Comparison of ENCODE assay signal across 25 mouse cellular contexts in the genomic region with DNA sequence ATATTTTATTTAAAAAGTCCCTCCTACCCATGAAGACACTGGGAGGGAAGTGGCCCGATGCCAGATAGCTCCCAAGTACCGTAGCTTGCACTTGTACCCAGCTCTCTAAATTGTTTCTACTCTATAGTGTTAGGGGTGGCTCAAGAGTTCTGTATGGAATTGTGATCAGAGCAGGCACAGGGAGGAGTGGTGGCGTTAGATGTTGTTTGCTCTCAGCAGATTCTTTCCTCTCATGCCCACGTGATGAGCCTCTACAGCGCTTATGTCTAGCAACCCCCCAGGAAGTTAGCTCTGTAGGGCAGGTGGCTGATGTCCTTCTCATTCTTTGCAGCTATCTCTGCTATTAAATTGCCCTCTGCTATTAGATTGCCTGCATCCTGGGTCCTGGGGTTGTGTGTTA.
A peak's percentile ranks its signal among the peaks of the same experiment; 100 is the strongest.
DNase-seq lines count a peak whose midpoint lies in the region; ATAC-seq lines count a peak whose summit lies in the region.
"Had no signal": no experiment of that assay in that cellular context is flagged by ENCODE, and none has a peak within 500 bp of the region (broad histone marks: within the 10 kb centered on the region; RNA-seq: fewer than 3 reads in every experiment).

No protein-coding gene starts in this region.

- no peaks in the 10 kb centered on the region for H3K9me3 ChIP-seq in heart, embryonic 12.5 days (replicated peaks)
- H3K9me3 ChIP-seq: forebrain, embryonic 15.5 days; hindbrain, embryonic 12.5 days; limb, embryonic 13.5 days; lung, embryonic 15.5 days; midbrain, embryonic 10.5 days; midbrain, embryonic 15.5 days; neural tube, embryonic 13.5 days; stomach, embryonic 15.5 days had no signal

- no peak overlapping the region for H3K27ac ChIP-seq in heart, embryonic 12.5 days (ENCODE audit: poor library complexity, severe bottlenecking)
- H3K27ac ChIP-seq: forebrain, embryonic 15.5 days; heart, adult 2 months; hindbrain, embryonic 12.5 days; hindbrain, postnatal 0 days; limb, embryonic 13.5 days; lung, embryonic 15.5 days; midbrain, embryonic 10.5 days; midbrain, embryonic 15.5 days; neural tube, embryonic 13.5 days; stomach, embryonic 15.5 days had no signal

- 78% methylated on average over 5 of the region's 5 CpGs for WGBS in heart, embryonic 12.5 days

- H3K27me3 ChIP-seq in heart, embryonic 12.5 days (replicated peaks): no peaks in the 10 kb centered on the region
- H3K27me3 ChIP-seq: forebrain, embryonic 15.5 days; hindbrain, embryonic 12.5 days; limb, embryonic 13.5 days; lung, embryonic 15.5 days; midbrain, embryonic 15.5 days; neural tube, embryonic 13.5 days; stomach, embryonic 15.5 days had no signal

- H3K4me2 ChIP-seq in heart, embryonic 12.5 days: no peak overlapping the region
- H3K4me2 ChIP-seq: forebrain, embryonic 15.5 days; hindbrain, embryonic 12.5 days; limb, embryonic 13.5 days; liver, embryonic 11.5 days; lung, embryonic 15.5 days; midbrain, embryonic 15.5 days; neural tube, embryonic 13.5 days; stomach, embryonic 15.5 days had no signal

- 0 out of 2 replicates have a peak, but pooled peaks cover 2% of the 10 kb centered on the region for H3K36me3 ChIP-seq in heart, embryonic 12.5 days
- H3K36me3 ChIP-seq: forebrain, embryonic 15.5 days; hindbrain, embryonic 12.5 days; limb, embryonic 13.5 days; lung, embryonic 15.5 days; midbrain, embryonic 10.5 days; midbrain, embryonic 15.5 days; neural tube, embryonic 13.5 days had no signal

- peak; percentile 69 for DNase-seq in heart, adult 11 months
- DNase-seq in CD4-positive helper T cell, adult 2 months (ENCODE audit: low read depth, low spot score): peak; percentile 55
- peak; percentile 9 for DNase-seq in induced T-regulatory cell, adult 2 months (ENCODE audit: low read depth)
- DNase-seq in thymus, postnatal 10 days (ENCODE audit: low spot score in 2 of 2): peak; percentile 28 to 45
- DNase-seq in urinary bladder, postnatal 14 days (ENCODE audit: low spot score): no peak
- DNase-seq in kidney, adult 18-20 months: no peak
- DNase-seq in natural killer cell, adult 2 months (ENCODE audit: low spot score in 2 of 2): no peak
- DNase-seq: adrenal gland, adult 2 months; adrenal gland, postnatal 36 days; cerebellum, postnatal 14 days; gastrocnemius, postnatal 36 days; heart, adult 2 months; kidney, postnatal 14 days had no signal

- ATAC-seq in heart, embryonic 12.5 days (ENCODE audit: insufficient number of reproducible peaks, low FRiP score): no peak
- ATAC-seq: forebrain, embryonic 15.5 days; hindbrain, postnatal 0 days; intestine, postnatal 0 days; midbrain, embryonic 15.5 days had no signal

- H3K4me3 ChIP-seq in heart, embryonic 12.5 days: no peak overlapping the region
- H3K4me3 ChIP-seq: forebrain, embryonic 15.5 days; heart, adult 2 months; hindbrain, embryonic 12.5 days; limb, embryonic 13.5 days; lung, embryonic 15.5 days; midbrain, embryonic 10.5 days; midbrain, embryonic 15.5 days; neural tube, embryonic 13.5 days; stomach, embryonic 15.5 days had no signal

- H3K4me1 ChIP-seq in heart, embryonic 12.5 days (replicated peaks): peaks cover 8% of the 10 kb centered on the region
- H3K4me1 ChIP-seq: lung, embryonic 15.5 days; midbrain, embryonic 10.5 days had no signal

- no peak overlapping the region for H3K9ac ChIP-seq in heart, embryonic 12.5 days
- H3K9ac ChIP-seq: forebrain, embryonic 15.5 days; hindbrain, embryonic 12.5 days; limb, embryonic 13.5 days; lung, embryonic 15.5 days; midbrain, embryonic 15.5 days; neural tube, embryonic 13.5 days; stomach, embryonic 15.5 days had no signal

Comparison
In these comparisons a context has a peak if more than half of its experiments do, and no peak if none do; other contexts are left out.
1. DNase-seq: peak in heart, adult 11 months (single experiment), CD4-positive helper T cell, adult 2 months (single experiment), induced T-regulatory cell, adult 2 months (single experiment) and thymus, postnatal 10 days (2 of 2); none in urinary bladder, postnatal 14 days (single experiment), kidney, adult 18-20 months (single experiment) and natural killer cell, adult 2 months (0 of 2).